8 mouse cellular contexts compared by ENCODE assay signal in genomic region chr19:56821040-56821797, GRCm38 (mm10). TPM values are rescaled to one million over a fixed set of nuclear protein-coding genes. Genes with fewer than 3 reads are reported as not detected.
A peak's percentile ranks its signal among the peaks of the same experiment; 100 is the strongest.
DNase-seq lines count a peak whose midpoint lies in the region; ATAC-seq and TF ChIP-seq lines count a peak whose summit lies in the region.

No protein-coding gene starts in this region.

- TF ChIP-seq POLR2A in limb, embryonic 14.5 days (IDR thresholded peaks at IDR 0.05; ENCODE audit: borderline replicate concordance, extremely low read depth, insufficient read depth, insufficient read length) = no peak

- peak overlapping the region; percentile 94 for H3K27ac ChIP-seq in heart, embryonic 10.5 days
- H3K27ac ChIP-seq in embryonic facial prominence, embryonic 14.5 days (replicated peaks; ENCODE audit: low read depth, low read length) = peak overlapping the region; percentile 92
- H3K27ac ChIP-seq in limb, embryonic 14.5 days (replicated peaks; ENCODE audit: low read depth, low read length) = peak overlapping the region; percentile 87
- H3K27ac ChIP-seq in stomach, embryonic 14.5 days (ENCODE audit: low read length) = peak overlapping the region; percentile 75

- H3K4me1 ChIP-seq in heart, embryonic 10.5 days = peaks cover 51% of the 10 kb centered on the region
- H3K4me1 ChIP-seq in embryonic facial prominence, embryonic 14.5 days (ENCODE audit: control insufficient read depth, insufficient read depth, low read length) = peaks cover 43% of the 10 kb centered on the region
- H3K4me1 ChIP-seq in limb, embryonic 14.5 days (ENCODE audit: control insufficient read depth, insufficient read depth, low read length) = peaks cover 42% of the 10 kb centered on the region
- H3K4me1 ChIP-seq in stomach, embryonic 14.5 days (ENCODE audit: control insufficient read depth, insufficient read depth, low read length) = peaks cover 35% of the 10 kb centered on the region

- ATAC-seq in embryonic facial prominence, embryonic 14.5 days (ENCODE audit: low read depth) = no peak
- ATAC-seq in limb, embryonic 14.5 days (ENCODE audit: low FRiP score, low read depth) = no peak
- no peak for ATAC-seq in stomach, embryonic 14.5 days (ENCODE audit: insufficient number of reproducible peaks, insufficient read depth, low FRiP score, low read depth)

- WGBS in heart, embryonic 10.5 days = 11% methylated on average over 22 of the region's 22 CpGs
- WGBS in embryonic facial prominence, embryonic 14.5 days = 7% methylated on average over 22 of the region's 22 CpGs
- 5% methylated on average over 22 of the region's 22 CpGs for WGBS in limb, embryonic 14.5 days
- WGBS in stomach, embryonic 14.5 days = 9% methylated on average over 22 of the region's 22 CpGs

- intact Hi-C loops in heart, postnatal 14 days (cut with DNase I) = no loop called here

- no peaks in the 10 kb centered on the region for H3K36me3 ChIP-seq in heart, embryonic 10.5 days
- no peaks in the 10 kb centered on the region for H3K36me3 ChIP-seq in embryonic facial prominence, embryonic 14.5 days (ENCODE audit: control insufficient read depth, insufficient read depth, low read length)
- H3K36me3 ChIP-seq in limb, embryonic 14.5 days (ENCODE audit: control insufficient read depth, insufficient read depth, low read length) = no peaks in the 10 kb centered on the region
- H3K36me3 ChIP-seq in stomach, embryonic 14.5 days (ENCODE audit: control insufficient read depth, insufficient read depth, low read length) = no peaks in the 10 kb centered on the region

- peak overlapping the region; percentile 92 for H3K4me3 ChIP-seq in heart, embryonic 10.5 days
- H3K4me3 ChIP-seq in embryonic facial prominence, embryonic 14.5 days (ENCODE audit: low read depth, low read length) = peak overlapping the region; percentile 97
- H3K4me3 ChIP-seq in limb, embryonic 14.5 days (replicated peaks; ENCODE audit: low read length) = peak overlapping the region; percentile 98
- peak overlapping the region; percentile 98 for H3K4me3 ChIP-seq in stomach, embryonic 14.5 days (ENCODE audit: low read depth, low read length)

- no peak for DNase-seq in heart, embryonic 10.5 days (ENCODE audit: low spot score)
- DNase-seq in heart, postnatal 14 days = no peak
- DNase-seq in CD4-positive, CD25-positive, alpha-beta regulatory T cell, adult 2 months (ENCODE audit: low read depth, low spot score) = peak; percentile 63
- DNase-seq in embryonic facial prominence, embryonic 14.5 days (ENCODE audit: low spot score) = no peak
- no peak for DNase-seq in limb, embryonic 14.5 days (ENCODE audit: low spot score)
- no peak for DNase-seq in urinary bladder, postnatal 10 days (ENCODE audit: low spot score)
- DNase-seq in urinary bladder, adult 18-20 months (ENCODE audit: low spot score in 2 of 2) = no peak

- no peaks in the 10 kb centered on the region for H3K9me3 ChIP-seq in heart, embryonic 10.5 days
- no peaks in the 10 kb centered on the region for H3K9me3 ChIP-seq in embryonic facial prominence, embryonic 14.5 days (ENCODE audit: control insufficient read depth, low read length)
- no peaks in the 10 kb centered on the region for H3K9me3 ChIP-seq in limb, embryonic 14.5 days (ENCODE audit: control insufficient read depth, low read length)
- no peaks in the 10 kb centered on the region for H3K9me3 ChIP-seq in stomach, embryonic 14.5 days (ENCODE audit: control insufficient read depth, low read depth, low read length)

- H3K27me3 ChIP-seq in heart, embryonic 10.5 days (ENCODE audit: insufficient read depth, poor library complexity, severe bottlenecking) = peaks cover 17% of the 10 kb centered on the region
- no peaks in the 10 kb centered on the region for H3K27me3 ChIP-seq in embryonic facial prominence, embryonic 14.5 days (replicated peaks; ENCODE audit: control insufficient read depth, insufficient read depth, low read length)
- H3K27me3 ChIP-seq in limb, embryonic 14.5 days (ENCODE audit: control insufficient read depth, insufficient read depth, low read length) = no peaks in the 10 kb centered on the region
- H3K27me3 ChIP-seq in stomach, embryonic 14.5 days (ENCODE audit: control insufficient read depth, insufficient read depth, low read length) = no peaks in the 10 kb centered on the region

- H3K4me2 ChIP-seq in embryonic facial prominence, embryonic 14.5 days (ENCODE audit: low read depth, low read length) = peak overlapping the region; percentile 79
- H3K4me2 ChIP-seq in limb, embryonic 14.5 days (replicated peaks; ENCODE audit: low read depth, low read length, severe bottlenecking) = peak overlapping the region; percentile 72
- H3K4me2 ChIP-seq in stomach, embryonic 14.5 days (replicated peaks; ENCODE audit: low read depth, low read length) = peak overlapping the region; percentile 54

- peak overlapping the region; percentile 97 for H3K9ac ChIP-seq in embryonic facial prominence, embryonic 14.5 days (ENCODE audit: low read depth, low read length)
- peak overlapping the region; percentile 94 for H3K9ac ChIP-seq in limb, embryonic 14.5 days (ENCODE audit: low read depth, low read length, severe bottlenecking)
- peak overlapping the region; percentile 88 for H3K9ac ChIP-seq in stomach, embryonic 14.5 days (replicated peaks; ENCODE audit: low read depth, low read length)

RNA-seq across cellular contexts. Expression of gene Ccdc186, which starts 0.8 kb away (rescaled TPM):
- polyA plus RNA-seq in heart, embryonic 10.5 days (2016; fragmentation: Nextera tagmentation; extraction: Ambion mirVana) = 14.7 and 15.2 TPM in 2 replicates
- total RNA-seq in heart, postnatal 14 days (2021) = 10 to 100 TPM; 26.1 to 26.5 TPM
- 20.2 and 23.9 TPM in 2 replicates for polyA plus RNA-seq in embryonic facial prominence, embryonic 14.5 days (2014; fragmentation: Nextera tagmentation; extraction: Ambion mirVana)
- polyA plus RNA-seq in limb, embryonic 14.5 days (2012; rRNA removed) = 15.4 and 16.0 TPM in 2 replicates
- 23.4 and 24.0 TPM in 2 replicates for polyA plus RNA-seq in limb, embryonic 14.5 days (2014; fragmentation: Nextera tagmentation; extraction: Ambion mirVana)
- 25.4 and 27.1 TPM in 2 replicates for polyA plus RNA-seq in stomach, embryonic 14.5 days (2014; fragmentation: Nextera tagmentation; extraction: Ambion mirVana)

RNA-seq across cellular contexts. Expression of gene Tdrd1, which starts 4.8 kb away (rescaled TPM):
- polyA plus RNA-seq in heart, embryonic 10.5 days (2016; fragmentation: Nextera tagmentation; extraction: Ambion mirVana) = 1.0 TPM in 2 replicates
- under 1 TPM in 1 of 2 experiments, not detected in 1; 0.05 TPM for total RNA-seq in heart, postnatal 14 days (2021)
- polyA plus RNA-seq in embryonic facial prominence, embryonic 14.5 days (2014; fragmentation: Nextera tagmentation; extraction: Ambion mirVana) = 1.6 and 3.9 TPM in 2 replicates
- 2.6 and 3.3 TPM in 2 replicates for polyA plus RNA-seq in limb, embryonic 14.5 days (2012; rRNA removed)
- 2.2 and 3.9 TPM in 2 replicates for polyA plus RNA-seq in limb, embryonic 14.5 days (2014; fragmentation: Nextera tagmentation; extraction: Ambion mirVana)
- polyA plus RNA-seq in stomach, embryonic 14.5 days (2014; fragmentation: Nextera tagmentation; extraction: Ambion mirVana) = 1.8 and 1.9 TPM in 2 replicates

RNA-seq across cellular contexts. Expression of gene Vwa2, which starts 52.8 kb away (rescaled TPM):
- 0.38 and 1.9 TPM in 2 replicates for polyA plus RNA-seq in heart, embryonic 10.5 days (2016; fragmentation: Nextera tagmentation; extraction: Ambion mirVana)
- total RNA-seq in heart, postnatal 14 days (2021) = not detected
- 4.7 and 5.0 TPM in 2 replicates for polyA plus RNA-seq in embryonic facial prominence, embryonic 14.5 days (2014; fragmentation: Nextera tagmentation; extraction: Ambion mirVana)
- polyA plus RNA-seq in limb, embryonic 14.5 days (2012; rRNA removed) = 5.9 and 6.4 TPM in 2 replicates
- 4.3 and 5.6 TPM in 2 replicates for polyA plus RNA-seq in limb, embryonic 14.5 days (2014; fragmentation: Nextera tagmentation; extraction: Ambion mirVana)
- 3.3 and 3.8 TPM in 2 replicates for polyA plus RNA-seq in stomach, embryonic 14.5 days (2014; fragmentation: Nextera tagmentation; extraction: Ambion mirVana)
